Mouse (Mus musculus) granulocyte monocyte progenitor cell, adult 5-6 weeks (primary cell): ENCODE results near the gene Cenpe. TPM values are rescaled to one million over a fixed set of nuclear protein-coding genes. Genes with fewer than 3 reads are reported as not detected.
A peak's percentile ranks its signal among the peaks of the same experiment; 100 is the strongest.

Experiments
- ATAC-seq: replicated peaks from 2 replicates; pipeline ENCODE4 v1.8.0; 2016; ENCODE audit warnings: mild to moderate bottlenecking, moderate TSS enrichment, inconsistent platforms; ENCODE audit not compliant: poor library complexity, severe bottlenecking
- total RNA-seq, 2 experiments: library from RNA; stranded (forward) in 1 of 2; stranded (reverse) in 1 of 2; fragments of 200-712, 200-1000 nt in 1 of 2; fragments of >200 nt in 1 of 2; fragmentation: Nextera tagmentation in 1 of 2; gene quantifications; 2 replicates each; pipeline ENCODE4 v1.2.3; 2014 to 2017

Gene Cenpe
- total RNA-seq, 2 experiments from 2014 or later, result 28.0 to 65.1 TPM

GRCm38 (mm10) chr3:135280160-135280559, 67.8 kb downstream of the Cenpe start:
- peak; percentile 45 for ATAC-seq

GRCm38 (mm10) chr3:135280669-135281415, 68.5 kb downstream of the Cenpe start, which contains the start of gene Bdh2:
TSS of gene Bdh2 (plus strand) at chr3:135281221.
- peak; percentile 87 for ATAC-seq

- no peak for ATAC-seq
Measured at GRCm38 (mm10) chr3:135281701-135282100, 69.4 kb downstream of the Cenpe start.

GRCm38 (mm10) chr3:135285256-135285655, 72.9 kb downstream of the Cenpe start:
- no peak for ATAC-seq

GRCm38 (mm10) chr3:135285807-135286206, 73.5 kb downstream of the Cenpe start:
- ATAC-seq, result no peak

GRCm38 (mm10) chr3:135288138-135288750, 75.9 kb downstream of the Cenpe start:
- ATAC-seq, result no peak

GRCm38 (mm10) chr3:135289148-135289547, 76.8 kb downstream of the Cenpe start:
- no peak for ATAC-seq

GRCm38 (mm10) chr3:135290249-135290894, 78.0 kb downstream of the Cenpe start:
- peak; percentile 67 for ATAC-seq

- no peak for ATAC-seq
Measured at GRCm38 (mm10) chr3:135293703-135294102, 81.4 kb downstream of the Cenpe start.

GRCm38 (mm10) chr3:135295559-135295958, 83.2 kb downstream of the Cenpe start:
- no peak for ATAC-seq

GRCm38 (mm10) chr3:135298560-135298959, 86.2 kb downstream of the Cenpe start:
- ATAC-seq, result peak; percentile 62

- ATAC-seq, result no peak
Measured at GRCm38 (mm10) chr3:135300081-135300480, 87.7 kb downstream of the Cenpe start.

- no peak for ATAC-seq
Measured at GRCm38 (mm10) chr3:135304060-135304459, 91.7 kb downstream of the Cenpe start.

- ATAC-seq, result no peak
Measured at GRCm38 (mm10) chr3:135304566-135304965, 92.2 kb downstream of the Cenpe start.

- ATAC-seq, result peak; percentile 99
Measured at GRCm38 (mm10) chr3:135307411-135308259, 95.3 kb downstream of the Cenpe start, which contains the start of gene Slc9b2. TSS of gene Slc9b2 (plus strand) at chr3:135307700.

- no peak for ATAC-seq
Measured at GRCm38 (mm10) chr3:135312916-135313491, 100.7 kb downstream of the Cenpe start.

GRCm38 (mm10) chr3:135313727-135314126, 101.4 kb downstream of the Cenpe start:
- ATAC-seq, result no peak

GRCm38 (mm10) chr3:135314811-135315210, 102.5 kb downstream of the Cenpe start:
- ATAC-seq, result no peak

- ATAC-seq, result no peak
Measured at GRCm38 (mm10) chr3:135315720-135316425, 103.5 kb downstream of the Cenpe start.
